11 mouse cellular contexts compared by ENCODE assay signal in genomic region chr19:41952287-41952686, GRCm38 (mm10). TPM values are rescaled to one million over a fixed set of nuclear protein-coding genes. Genes with fewer than 3 reads are reported as not detected.
DNase-seq lines count a peak whose midpoint lies in the region; ATAC-seq and TF ChIP-seq lines count a peak whose summit lies in the region.
"Had no signal": no experiment of that assay in that cellular context is flagged by ENCODE, and none has a peak within 500 bp of the region (broad histone marks: within the 10 kb centered on the region; RNA-seq: fewer than 3 reads in every experiment).

No protein-coding gene starts in this region.

- H3K4me1 ChIP-seq in kidney, embryonic 16.5 days (ENCODE audit: insufficient read depth, low read length): no peaks in the 10 kb centered on the region
- H3K4me1 ChIP-seq in cortical plate, adult 2 months (ENCODE audit: control insufficient read depth, insufficient read depth, low read length): no peaks in the 10 kb centered on the region

- no peak overlapping the region for H3K9ac ChIP-seq in kidney, embryonic 16.5 days (replicated peaks; ENCODE audit: low read length)

- no peaks in the 10 kb centered on the region for H3K9me3 ChIP-seq in kidney, embryonic 16.5 days (ENCODE audit: low read length)

- H3K27ac ChIP-seq in kidney, embryonic 16.5 days (ENCODE audit: low read length): no peak overlapping the region
- no peak overlapping the region for H3K27ac ChIP-seq in cortical plate, adult 2 months (ENCODE audit: insufficient read depth, low read length)

- 81% methylated on average over 4 of the region's 4 CpGs for WGBS in kidney, embryonic 16.5 days

- peak; percentile 12 for DNase-seq in adrenal gland, postnatal 10 days
- DNase-seq in adrenal gland, postnatal 4 days (ENCODE audit: low spot score in 2 of 2): no peak
- DNase-seq in kidney, postnatal 14 days: peak; percentile 17
- DNase-seq in 416B (ENCODE audit: low read depth): peak; percentile 64
- DNase-seq in cerebellum, postnatal 25 days: no peak
- no peak for DNase-seq in cerebellum, postnatal 36 days
- DNase-seq: cerebellum, adult 11 months; right cerebral cortex, adult 18-20 months had no signal

- H3K36me3 ChIP-seq in kidney, embryonic 16.5 days (ENCODE audit: insufficient read depth, low read length): peaks cover 75% of the 10 kb centered on the region

- no peak overlapping the region for H3K4me2 ChIP-seq in kidney, embryonic 16.5 days (replicated peaks; ENCODE audit: low read depth, low read length)

- TF ChIP-seq CTCF in cortical plate, adult 2 months (IDR thresholded peaks at IDR 0.05; ENCODE audit: extremely low read depth, insufficient read depth, low read length): peak; percentile 24; the same call in 1 of the 2 replicates

- H3K27me3 ChIP-seq in kidney, embryonic 16.5 days (ENCODE audit: insufficient read depth, low read length): no peaks in the 10 kb centered on the region

- no peak overlapping the region for H3K4me3 ChIP-seq in kidney, embryonic 16.5 days (ENCODE audit: low read length)
- no peak overlapping the region for H3K4me3 ChIP-seq in cortical plate, adult 2 months (ENCODE audit: insufficient read depth, low read length)

- no peak for TF ChIP-seq POLR2A in cortical plate, adult 2 months (IDR thresholded peaks at IDR 0.05; ENCODE audit: extremely low read depth, insufficient read depth, low read length)

- no peak for ATAC-seq in kidney, embryonic 16.5 days (ENCODE audit: low FRiP score, low TSS enrichment)
- ATAC-seq: midbrain, embryonic 16.5 days had no signal

RNA-seq across cellular contexts. Expression of gene Zdhhc16, which starts 19.0 kb away (rescaled TPM):
- total RNA-seq in adrenal gland, postnatal 10 days (2021): 10 to 100 TPM; 30.7 to 36.7 TPM
- total RNA-seq in adrenal gland, postnatal 4 days (2021): 10 to 100 TPM; 43.4 to 48.4 TPM
- 89.1 and 94.4 TPM in 2 replicates for polyA plus RNA-seq in kidney, embryonic 16.5 days (2015; fragmentation: Nextera tagmentation; extraction: Ambion mirVana)
- polyA plus RNA-seq in cortical plate, adult 2 months (2012; rRNA removed): 70.0 and 71.7 TPM in 2 replicates

RNA-seq across cellular contexts. Expression of gene Exosc1, which starts 19.1 kb away (rescaled TPM):
- total RNA-seq in adrenal gland, postnatal 10 days (2021): 10 to 100 TPM; 24.3 to 25.5 TPM
- 10 to 100 TPM; 30.1 to 33.8 TPM for total RNA-seq in adrenal gland, postnatal 4 days (2021)
- 74.0 and 78.8 TPM in 2 replicates for polyA plus RNA-seq in kidney, embryonic 16.5 days (2015; fragmentation: Nextera tagmentation; extraction: Ambion mirVana)
- polyA plus RNA-seq in cortical plate, adult 2 months (2012; rRNA removed): 27.8 and 28.6 TPM in 2 replicates

RNA-seq across cellular contexts. Expression of gene Mms19, which starts 28.7 kb away (rescaled TPM):
- total RNA-seq in adrenal gland, postnatal 10 days (2021): 10 to 100 TPM; 15.5 to 24.2 TPM
- total RNA-seq in adrenal gland, postnatal 4 days (2021): 10 to 100 TPM; 34.3 to 44.5 TPM
- polyA plus RNA-seq in kidney, embryonic 16.5 days (2015; fragmentation: Nextera tagmentation; extraction: Ambion mirVana): 41.1 and 45.6 TPM in 2 replicates
- polyA plus RNA-seq in cortical plate, adult 2 months (2012; rRNA removed): 44.3 and 52.0 TPM in 2 replicates

RNA-seq across cellular contexts. Expression of gene Ubtd1, which starts 29.3 kb away (rescaled TPM):
- 10 to 100 TPM; 17.1 to 20.2 TPM for total RNA-seq in adrenal gland, postnatal 10 days (2021)
- total RNA-seq in adrenal gland, postnatal 4 days (2021): 10 to 100 TPM; 21.6 to 22.4 TPM
- polyA plus RNA-seq in kidney, embryonic 16.5 days (2015; fragmentation: Nextera tagmentation; extraction: Ambion mirVana): 35.9 and 37.8 TPM in 2 replicates
- polyA plus RNA-seq in cortical plate, adult 2 months (2012; rRNA removed): 14.9 and 17.4 TPM in 2 replicates

RNA-seq across cellular contexts. Expression of gene Pgam1, which starts 40.6 kb away (rescaled TPM):
- total RNA-seq in adrenal gland, postnatal 10 days (2021): 100 to 1,000 TPM; 536 to 564 TPM
- 100 to 1,000 TPM; 411 to 420 TPM for total RNA-seq in adrenal gland, postnatal 4 days (2021)
- 823 and 859 TPM in 2 replicates for polyA plus RNA-seq in kidney, embryonic 16.5 days (2015; fragmentation: Nextera tagmentation; extraction: Ambion mirVana)
- polyA plus RNA-seq in cortical plate, adult 2 months (2012; rRNA removed): 738 and 764 TPM in 2 replicates

Comparison
In these comparisons a context has a peak if more than half of its experiments do, and no peak if none do; other contexts are left out.
1. DNase-seq: peak in adrenal gland, postnatal 10 days (single experiment), kidney, postnatal 14 days (single experiment) and 416B (single experiment); none in adrenal gland, postnatal 4 days (0 of 2), cerebellum, postnatal 25 days (0 of 2) and cerebellum, postnatal 36 days (0 of 2).